Mouse (Mus musculus) E14TG2a.4 (cell line): ENCODE results near the gene Tmem270.

Experiments
- CTCF ChIP-seq: conservative IDR thresholded peaks from 2 replicates; pipeline ENCODE4 v1.5.1; 2014; ENCODE audit warnings: low read length
- NANOG ChIP-seq: IDR thresholded peaks from 2 replicates; pipeline ENCODE4 v1.6.1; 2014; ENCODE audit warnings: borderline replicate concordance, low read length, mixed read lengths

GRCm38 (mm10) chr5:134936626-134937185, 30.2 kb upstream of the Tmem270 start:
- TF ChIP-seq CTCF (no peak), NANOG (no peak)
